Mouse (Mus musculus): Measurements from ENCODE around the gene Bicd1.
"Not testable (repeated sequence)": the region's sequence is repeated elsewhere in the genome, so short reads cannot be mapped to it uniquely, and the experiment has no call there.

Gene Bicd1

GRCm38 (mm10) chr6:149408833-149409332, at the start of gene Bicd1:
Gene Bicd1 (plus strand): TSS chr6:149408886.
- no peak for DNase-seq (ENCODE audit: extremely low spot score, low read depth, low spot score)

- not testable (repeated sequence) for DNase-seq (ENCODE audit: extremely low spot score, low read depth, low spot score)
These were observed 46.2 kb upstream of the Bicd1 start for GRCm38 (mm10) chr6:149362533-149362932.

- not testable (repeated sequence) for DNase-seq (ENCODE audit: extremely low spot score, low read depth, low spot score)
These were observed 42.7 kb upstream of the Bicd1 start for GRCm38 (mm10) chr6:149365975-149366374.

GRCm38 (mm10) chr6:149366403-149366802, 42.3 kb upstream of the Bicd1 start:
- no peak for DNase-seq (ENCODE audit: extremely low spot score, low read depth, low spot score)

GRCm38 (mm10) chr6:149374986-149375457, 33.7 kb upstream of the Bicd1 start:
- no peak for DNase-seq (ENCODE audit: extremely low spot score, low read depth, low spot score)

- DNase-seq (ENCODE audit: extremely low spot score, low read depth, low spot score), result no peak
These were observed 25.2 kb upstream of the Bicd1 start for GRCm38 (mm10) chr6:149383531-149383930.

- no peak for DNase-seq (ENCODE audit: extremely low spot score, low read depth, low spot score)
These were observed 22.3 kb upstream of the Bicd1 start for GRCm38 (mm10) chr6:149386389-149386788.

- not testable (repeated sequence) for DNase-seq (ENCODE audit: extremely low spot score, low read depth, low spot score)
These were observed 19.1 kb upstream of the Bicd1 start for GRCm38 (mm10) chr6:149389626-149390025.

- DNase-seq (ENCODE audit: extremely low spot score, low read depth, low spot score), result no peak
These were observed 9.3 kb upstream of the Bicd1 start for GRCm38 (mm10) chr6:149399396-149399795.

- no peak for DNase-seq (ENCODE audit: extremely low spot score, low read depth, low spot score)
These were observed 655 bp downstream of the Bicd1 start for GRCm38 (mm10) chr6:149409341-149409740.

GRCm38 (mm10) chr6:149409845-149410244, 1.2 kb downstream of the Bicd1 start:
- no peak for DNase-seq (ENCODE audit: extremely low spot score, low read depth, low spot score)

- no peak for DNase-seq (ENCODE audit: extremely low spot score, low read depth, low spot score)
These were observed 4.6 kb downstream of the Bicd1 start for GRCm38 (mm10) chr6:149413256-149413655.

- DNase-seq (ENCODE audit: extremely low spot score, low read depth, low spot score), result no peak
These were observed 16.1 kb downstream of the Bicd1 start for GRCm38 (mm10) chr6:149424748-149425147.

GRCm38 (mm10) chr6:149439140-149439539, 30.5 kb downstream of the Bicd1 start:
- no peak for DNase-seq (ENCODE audit: extremely low spot score, low read depth, low spot score)

- no peak for DNase-seq (ENCODE audit: extremely low spot score, low read depth, low spot score)
These were observed 34.2 kb downstream of the Bicd1 start for GRCm38 (mm10) chr6:149442884-149443283.

- DNase-seq (ENCODE audit: extremely low spot score, low read depth, low spot score), result no peak
These were observed 37.2 kb downstream of the Bicd1 start for GRCm38 (mm10) chr6:149445854-149446253.

GRCm38 (mm10) chr6:149457324-149457723, 48.6 kb downstream of the Bicd1 start:
- DNase-seq (ENCODE audit: extremely low spot score, low read depth, low spot score), result no peak

GRCm38 (mm10) chr6:149460971-149461370, 52.3 kb downstream of the Bicd1 start:
- DNase-seq (ENCODE audit: extremely low spot score, low read depth, low spot score), result no peak

- DNase-seq (ENCODE audit: extremely low spot score, low read depth, low spot score), result no peak
These were observed 62.8 kb downstream of the Bicd1 start for GRCm38 (mm10) chr6:149471477-149471876.

GRCm38 (mm10) chr6:149472441-149472840, 63.8 kb downstream of the Bicd1 start:
- not testable (repeated sequence) for DNase-seq (ENCODE audit: extremely low spot score, low read depth, low spot score)

- DNase-seq (ENCODE audit: extremely low spot score, low read depth, low spot score), result not testable (repeated sequence)
These were observed 73.2 kb downstream of the Bicd1 start for GRCm38 (mm10) chr6:149481868-149482267.

GRCm38 (mm10) chr6:149494662-149495061, 86.0 kb downstream of the Bicd1 start:
- no peak for DNase-seq (ENCODE audit: extremely low spot score, low read depth, low spot score)

GRCm38 (mm10) chr6:149495925-149496324, 87.2 kb downstream of the Bicd1 start:
- no peak for DNase-seq (ENCODE audit: extremely low spot score, low read depth, low spot score)

Measured in hindlimb bud, embryonic 11.5 days (tissue).